1 mouse cellular context compared by ENCODE assay signal in genomic region chr12:69227776-69228466, GRCm38 (mm10).
A peak's percentile ranks its signal among the peaks of the same experiment; 100 is the strongest.
TF ChIP-seq lines count a peak whose summit lies in the region.

Gene Pole2, minus strand, starts transcription at chr12:69228195.

TF ChIP-seq in CH12.LX, 34 proteins besides CTCF, POLR2A, EP300 and RAD21 (continued from another document):
- TF ChIP-seq ELF1 (IDR thresholded peaks at IDR 0.05; ENCODE audit: low read depth, low read length) (peak; percentile 54; the same call in 1 of the 2 replicates), CHD2 (IDR thresholded peaks at IDR 0.05; ENCODE audit: low read length) (0 out of 2 replicates have a peak, but pooled peaks have one; percentile 25), SIN3A (IDR thresholded peaks at IDR 0.05; ENCODE audit: low read length) (no peak; the same call in 1 of the 2 replicates)
